Mouse (Mus musculus): ENCODE measurements around the gene Nrip2. TPM values are rescaled to one million over a fixed set of nuclear protein-coding genes. Genes with fewer than 3 reads are reported as not detected.

Nrip2 gene
- 9.8 and 10.4 TPM in 2 replicates for polyA plus RNA-seq (2015; fragmentation: Nextera tagmentation; extraction: Ambion mirVana)

- no peaks in the 10 kb centered on the region for H3K27me3 ChIP-seq
- peak within 1 kb of the TSS; percentile 49 for H3K9ac ChIP-seq
- ATAC-seq (ENCODE audit: low FRiP score, low read depth) = no peak
- H3K27ac ChIP-seq (replicated peaks) = peak within 1 kb of the TSS; percentile 58
- WGBS = 80% methylated on average over 3 of the region's 3 CpGs
- peaks cover 22% of the 10 kb centered on the region for H3K4me1 ChIP-seq (replicated peaks)
- H3K4me2 ChIP-seq = peak within 1 kb of the TSS; percentile 58
- H3K9me3 ChIP-seq = no peaks in the 10 kb centered on the region
- no peaks in the 10 kb centered on the region for H3K36me3 ChIP-seq
- peak within 1 kb of the TSS; percentile 33 for H3K4me3 ChIP-seq
Observed at GRCm38 (mm10) chr6:128398996-128399395, at the start of gene Nrip2. Nrip2 (plus strand) TSS chr6:128399296.

- 27% methylated on average over 7 of the region's 7 CpGs for WGBS
- no peak overlapping the region for H3K4me3 ChIP-seq
- H3K4me2 ChIP-seq = no peak overlapping the region
- peaks cover 26% of the 10 kb centered on the region for H3K4me1 ChIP-seq (replicated peaks)
- ATAC-seq (ENCODE audit: low FRiP score, low read depth) = peak; percentile 68
- no peaks in the 10 kb centered on the region for H3K27me3 ChIP-seq
- H3K27ac ChIP-seq (replicated peaks) = peak overlapping the region; percentile 55
- H3K36me3 ChIP-seq = no peaks in the 10 kb centered on the region; the same call in 1 of the 2 replicates
- H3K9me3 ChIP-seq = no peaks in the 10 kb centered on the region
- no peak overlapping the region for H3K9ac ChIP-seq
Observed at GRCm38 (mm10) chr6:128349711-128350110, 49.4 kb upstream of the Nrip2 start.

- no peak for ATAC-seq (ENCODE audit: low FRiP score, low read depth)
- WGBS = 52% methylated on average over 3 of the region's 3 CpGs
- Histone ChIP-seq H3K36me3 (peaks cover 11% of the 10 kb centered on the region), H3K4me3 (peak overlapping the region; percentile 85), H3K27me3 (no peaks in the 10 kb centered on the region), H3K27ac (replicated peaks) (no peak overlapping the region), H3K9me3 (no peaks in the 10 kb centered on the region), H3K4me1 (replicated peaks) (peaks cover 31% of the 10 kb centered on the region), H3K9ac (no peak overlapping the region; the same call in 1 of the 2 replicates), H3K4me2 (peak overlapping the region; percentile 58)
Observed at GRCm38 (mm10) chr6:128354140-128354539, 45.0 kb upstream of the Nrip2 start.

- Histone ChIP-seq H3K4me1 (replicated peaks) (peaks cover 36% of the 10 kb centered on the region), H3K9ac (peak overlapping the region; percentile 90), H3K27me3 (no peaks in the 10 kb centered on the region), H3K4me3 (peak overlapping the region; percentile 85), H3K27ac (replicated peaks) (peak overlapping the region; percentile 92), H3K36me3 (peaks cover 11% of the 10 kb centered on the region), H3K9me3 (no peaks in the 10 kb centered on the region), H3K4me2 (peak overlapping the region; percentile 58)
- peak; percentile 78 for ATAC-seq (ENCODE audit: low FRiP score, low read depth)
- 0% methylated on average over 28 of the region's 28 CpGs for WGBS
Observed at GRCm38 (mm10) chr6:128355201-128355681, 43.9 kb upstream of the Nrip2 start.

GRCm38 (mm10) chr6:128355726-128356416 is 43.2 kb upstream of the Nrip2 start, which contains the start of gene Tulp3:
Tulp3 (minus strand) TSS chr6:128355851.
- H3K27ac ChIP-seq (replicated peaks) = peak within 1 kb of the TSS; percentile 92
- under 1% methylated on average over 41 of the region's 42 CpGs for WGBS
- peaks cover 11% of the 10 kb centered on the region; the same call in 1 of the 2 replicates for H3K36me3 ChIP-seq
- H3K27me3 ChIP-seq = no peaks in the 10 kb centered on the region
- peak within 1 kb of the TSS; percentile 85 for H3K4me3 ChIP-seq
- ATAC-seq (ENCODE audit: low FRiP score, low read depth) = peak; percentile 98
- no peaks in the 10 kb centered on the region for H3K9me3 ChIP-seq
- H3K9ac ChIP-seq = peak within 1 kb of the TSS; percentile 90
- peak within 1 kb of the TSS; percentile 58 for H3K4me2 ChIP-seq
- H3K4me1 ChIP-seq (replicated peaks) = peaks cover 42% of the 10 kb centered on the region

GRCm38 (mm10) chr6:128358999-128359398 is 40.1 kb upstream of the Nrip2 start:
- ATAC-seq (ENCODE audit: low FRiP score, low read depth) = no peak
- WGBS = 3% methylated on average over 2 of the region's 2 CpGs
- H3K27me3 ChIP-seq = no peaks in the 10 kb centered on the region
- H3K4me1 ChIP-seq (replicated peaks) = peaks cover 50% of the 10 kb centered on the region
- H3K4me2 ChIP-seq = no peak overlapping the region
- H3K4me3 ChIP-seq = no peak overlapping the region
- H3K36me3 ChIP-seq = peaks cover 11% of the 10 kb centered on the region; the same call in 1 of the 2 replicates
- no peak overlapping the region for H3K27ac ChIP-seq (replicated peaks)
- no peaks in the 10 kb centered on the region for H3K9me3 ChIP-seq
- no peak overlapping the region for H3K9ac ChIP-seq

- no peak for ATAC-seq (ENCODE audit: low FRiP score, low read depth)
- peaks cover 11% of the 10 kb centered on the region; the same call in 1 of the 2 replicates for H3K36me3 ChIP-seq
- WGBS = 11% methylated on average over 9 of the region's 9 CpGs
Observed at GRCm38 (mm10) chr6:128361901-128362300, 37.2 kb upstream of the Nrip2 start.

GRCm38 (mm10) chr6:128362381-128363006 is 36.6 kb upstream of the Nrip2 start, which contains the start of the genes Rhno1 and Foxm1:
Rhno1 (minus strand) TSS chr6:128362911.
Foxm1 (plus strand) TSS chr6:128362967.
- ATAC-seq (ENCODE audit: low FRiP score, low read depth) = peak; percentile 90
- peak within 1 kb of the TSS; percentile 66 for H3K4me3 ChIP-seq
- no peaks in the 10 kb centered on the region for H3K27me3 ChIP-seq
- H3K9me3 ChIP-seq = no peaks in the 10 kb centered on the region
- H3K9ac ChIP-seq = peak within 1 kb of the TSS; percentile 69
- peaks cover 8% of the 10 kb centered on the region; the same call in 1 of the 2 replicates for H3K36me3 ChIP-seq
- WGBS = under 1% methylated on average over 66 of the region's 76 CpGs
- peaks cover 35% of the 10 kb centered on the region for H3K4me1 ChIP-seq (replicated peaks)
- H3K4me2 ChIP-seq = peak within 1 kb of the TSS; percentile 99
- peak within 1 kb of the TSS; percentile 90 for H3K27ac ChIP-seq (replicated peaks)

More at GRCm38 (mm10) chr6:128361901-128362300, 37.2 kb upstream of the Nrip2 start:
- H3K27me3 ChIP-seq = no peaks in the 10 kb centered on the region
- H3K9me3 ChIP-seq = no peaks in the 10 kb centered on the region
- peak overlapping the region; percentile 66 for H3K4me3 ChIP-seq
- peak overlapping the region; percentile 69 for H3K9ac ChIP-seq
- H3K4me2 ChIP-seq = peak overlapping the region; percentile 99
- H3K4me1 ChIP-seq (replicated peaks) = peaks cover 35% of the 10 kb centered on the region
- peak overlapping the region; percentile 90 for H3K27ac ChIP-seq (replicated peaks)

- peak; percentile 15; the same call in 1 of the 2 replicates for ATAC-seq (ENCODE audit: low FRiP score, low read depth)
- Histone ChIP-seq H3K4me3 (peak overlapping the region; percentile 66), H3K36me3 (peaks cover 7% of the 10 kb centered on the region; the same call in 1 of the 2 replicates), H3K27ac (replicated peaks) (peak overlapping the region; percentile 90), H3K4me1 (replicated peaks) (peaks cover 35% of the 10 kb centered on the region), H3K4me2 (peak overlapping the region; percentile 99), H3K9me3 (no peaks in the 10 kb centered on the region), H3K27me3 (no peaks in the 10 kb centered on the region), H3K9ac (peak overlapping the region; percentile 69)
- 2% methylated on average over 46 of the region's 46 CpGs for WGBS
Observed at GRCm38 (mm10) chr6:128363007-128363825, 35.9 kb upstream of the Nrip2 start.

GRCm38 (mm10) chr6:128364721-128365120 is 34.4 kb upstream of the Nrip2 start:
- no peaks in the 10 kb centered on the region for H3K27me3 ChIP-seq
- no peak overlapping the region for H3K27ac ChIP-seq (replicated peaks)
- H3K9me3 ChIP-seq = no peaks in the 10 kb centered on the region
- H3K36me3 ChIP-seq = no peaks in the 10 kb centered on the region
- no peak overlapping the region for H3K4me2 ChIP-seq
- peaks cover 28% of the 10 kb centered on the region for H3K4me1 ChIP-seq (replicated peaks)
- H3K9ac ChIP-seq = no peak overlapping the region
- 68% methylated on average over 6 of the region's 6 CpGs for WGBS
- H3K4me3 ChIP-seq = no peak overlapping the region
- no peak for ATAC-seq (ENCODE audit: low FRiP score, low read depth)

- no peaks in the 10 kb centered on the region for H3K27me3 ChIP-seq
- peaks cover 11% of the 10 kb centered on the region for H3K4me1 ChIP-seq (replicated peaks)
- no peak overlapping the region for H3K9ac ChIP-seq
- H3K4me2 ChIP-seq = no peak overlapping the region
- no peak for ATAC-seq (ENCODE audit: low FRiP score, low read depth)
- WGBS = 96% methylated on average over 5 of the region's 5 CpGs
- H3K4me3 ChIP-seq = no peak overlapping the region
- H3K27ac ChIP-seq (replicated peaks) = no peak overlapping the region
- H3K36me3 ChIP-seq = 0 out of 2 replicates have a peak, but pooled peaks cover 2% of the 10 kb centered on the region
- no peaks in the 10 kb centered on the region for H3K9me3 ChIP-seq
Observed at GRCm38 (mm10) chr6:128366466-128366865, 32.6 kb upstream of the Nrip2 start.

Measured in hindbrain, embryonic 15.5 days (tissue).